Mouse (Mus musculus) heart, embryonic 12.5 days (tissue): ENCODE data around the gene Hip1r. TPM values are rescaled to one million over a fixed set of nuclear protein-coding genes. Genes with fewer than 3 reads are reported as not detected.
"Not testable (repeated sequence)": the region's sequence is repeated elsewhere in the genome, so short reads cannot be mapped to it uniquely, and the experiment has no call there.

Experiments
- ATAC-seq: fragments of 200-750 bp; cut with Nextera tagmentation; 2 replicates; pipeline ENCODE4 v1.8.0; 2017; ENCODE audit warnings: moderate TSS enrichment, moderate library complexity; ENCODE audit not compliant: insufficient number of reproducible peaks, low FRiP score
- H3K27ac ChIP-seq: fragments of 300-500 bp; sonication (generic); 2 replicates; pipeline ENCODE4 v1.5.1; 2016; ENCODE audit warnings: mild to moderate bottlenecking, moderate library complexity; ENCODE audit not compliant: poor library complexity, severe bottlenecking
- H3K27me3 ChIP-seq: fragments of 300-500 bp; sonication (generic); replicated peaks from 2 replicates; pipeline ENCODE4 v1.6.1; 2016; ENCODE audit warnings: mild to moderate bottlenecking, moderate library complexity
- H3K36me3 ChIP-seq: fragments of 300-500 bp; sonication (generic); 2 replicates; pipeline ENCODE4 v1.6.1; 2016; ENCODE audit warnings: mild to moderate bottlenecking, moderate library complexity
- H3K4me1 ChIP-seq: fragments of 300-500 bp; sonication (generic); replicated peaks from 2 replicates; pipeline ENCODE4 v1.6.1; 2016; ENCODE audit warnings: mild to moderate bottlenecking
- H3K4me2 ChIP-seq: fragments of 300-500 bp; sonication (generic); 2 replicates; pipeline ENCODE4 v1.6.1; 2016; ENCODE audit warnings: mild to moderate bottlenecking, moderate library complexity
- H3K4me3 ChIP-seq: fragments of 300-500 bp; sonication (generic); 2 replicates; pipeline ENCODE4 v1.5.1; 2016; ENCODE audit warnings: mild to moderate bottlenecking
- H3K9ac ChIP-seq: fragments of 300-500 bp; sonication (generic); 2 replicates; pipeline ENCODE4 v1.6.1; 2016; ENCODE audit warnings: mild to moderate bottlenecking, moderate library complexity
- H3K9me3 ChIP-seq: fragments of 300-500 bp; sonication (generic); replicated peaks from 2 replicates; pipeline ENCODE4 v1.6.1; 2016; ENCODE audit warnings: mild to moderate bottlenecking, moderate library complexity
- WGBS: fragments of 180-500 bp; shearing (Covaris S2); methylation state at CpG from one replicate; pipeline ENCODE4 v1.1.7; 2016; 5-methylcytosine and 5-hydroxymethylcytosine counted together
- microRNA-seq: library from miRNA; unstranded; fragments of <30 nt; microRNA quantifications from one replicate; pipeline ENCODE4, GENCODE M21; 2017
- polyA plus RNA-seq: library from polyadenylated mRNA; unstranded; fragments of >200 nt; fragmentation: Nextera tagmentation; extraction: Ambion mirVana; gene quantifications from 2 replicates; pipeline ENCODE4 v1.2.1, GENCODE M21; 2016

Gene Hip1r
- polyA plus RNA-seq, 1 experiment from 2014 or later, result 7.5 TPM

- WGBS, result 18% methylated on average over 14 of the region's 14 CpGs
- Histone ChIP-seq H3K9me3 (no peaks in the 10 kb centered on the region), H3K27me3 (no peaks in the 10 kb centered on the region), H3K4me1 (peaks cover 46% of the 10 kb centered on the region), H3K4me3 (peak overlapping the region; percentile 24), H3K36me3 (no peaks in the 10 kb centered on the region), H3K4me2 (peak overlapping the region; percentile 37), H3K9ac (peak overlapping the region; percentile 39), H3K27ac (peak overlapping the region; percentile 82)
- ATAC-seq, result peak; percentile 37
Observed at GRCm38 (mm10) chr5:124050095-124051050, 76.9 kb downstream of the Hip1r start.

- peak overlapping the region; percentile 36; the same call in 1 of the 2 replicates for H3K27ac ChIP-seq
- peak; percentile 92 for ATAC-seq
- peak overlapping the region; percentile 18; the same call in 1 of the 2 replicates for H3K4me2 ChIP-seq
Observed at GRCm38 (mm10) chr5:124051899-124052491, 78.6 kb downstream of the Hip1r start.

DNA sequence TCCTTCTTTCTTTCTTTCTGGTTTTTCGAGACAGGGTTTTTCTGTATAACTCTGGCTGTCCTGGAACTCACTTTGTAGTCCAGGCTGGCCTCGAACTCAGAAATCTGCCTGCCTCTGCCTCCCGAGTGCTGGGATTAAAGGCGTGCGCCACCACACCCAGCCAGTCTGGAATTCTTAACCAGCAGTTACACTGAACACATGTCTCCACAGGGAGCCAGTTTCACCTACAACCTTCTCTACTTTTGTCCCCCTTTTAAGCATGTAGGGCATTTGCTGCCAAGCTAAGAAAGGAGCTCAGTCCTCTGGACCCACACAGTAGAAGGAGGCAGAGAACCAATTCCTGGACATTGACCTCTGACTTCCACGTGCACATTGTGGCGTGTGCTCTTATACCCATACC lies 79.2 kb downstream of the Hip1r start:
- WGBS, result 91% methylated on average over 7 of the region's 7 CpGs
- not testable (repeated sequence) for H3K4me2 ChIP-seq, H3K9me3 ChIP-seq, H3K9ac ChIP-seq, H3K4me3 ChIP-seq, ATAC-seq, H3K27me3 ChIP-seq, H3K36me3 ChIP-seq
- Histone ChIP-seq H3K27ac (peak overlapping the region; percentile 50; the same call in 1 of the 2 replicates), H3K4me1 (peaks cover 25% of the 10 kb centered on the region)

More at GRCm38 (mm10) chr5:124051899-124052491, 78.6 kb downstream of the Hip1r start:
- WGBS, result 55% methylated on average over 11 of the region's 11 CpGs
- Histone ChIP-seq H3K27me3 (no peaks in the 10 kb centered on the region), H3K36me3 (no peaks in the 10 kb centered on the region), H3K9me3 (no peaks in the 10 kb centered on the region), H3K4me1 (peaks cover 31% of the 10 kb centered on the region), H3K4me3 (peak overlapping the region; percentile 13; the same call in 1 of the 2 replicates), H3K9ac (no peak overlapping the region)

Small RNA genes lying within 50 kb of the gene (microRNA-seq; reads per million reads assigned to microRNA genes)
- not detected for gene Mir7032

Other genes with a start within 250 kb of the Hip1r start
- 95.9 and 105 TPM in 2 replicates for gene Rsrc2, start 224.2 kb upstream of the Hip1r start, polyA plus RNA-seq
- 30.7 and 31.8 TPM in 2 replicates for gene Kntc1, start 223.9 kb upstream of the Hip1r start, polyA plus RNA-seq
- not detected in 2 replicates for gene Hcar2, start 108.1 kb upstream of the Hip1r start, polyA plus RNA-seq
- gene Hcar1, start 93.6 kb upstream of the Hip1r start, polyA plus RNA-seq, result 0.11 and 0.22 TPM in 2 replicates
- gene Denr, start 66.5 kb upstream of the Hip1r start, polyA plus RNA-seq, result 109 and 120 TPM in 2 replicates
- 0.90 and 2.1 TPM in 2 replicates for gene Gm43518, start 46.2 kb upstream of the Hip1r start, polyA plus RNA-seq
- gene Ccdc62, start 42.9 kb upstream of the Hip1r start, polyA plus RNA-seq, result 2.5 and 7.1 TPM in 2 replicates
- gene Vps37b, start 58.6 kb downstream of the Hip1r start, polyA plus RNA-seq, result 61.9 and 64.4 TPM in 2 replicates
- 1.6 and 1.7 TPM in 2 replicates for gene Abcb9, start 122.2 kb downstream of the Hip1r start, polyA plus RNA-seq
- gene Ogfod2, start 138.7 kb downstream of the Hip1r start, polyA plus RNA-seq, result 16.1 and 17.0 TPM in 2 replicates
- 69.7 and 78.8 TPM in 2 replicates for gene Arl6ip4, start 142.5 kb downstream of the Hip1r start, polyA plus RNA-seq